Mouse (Mus musculus): Measurements from ENCODE around the gene Paip2b.
"Not testable (repeated sequence)": the region's sequence is repeated elsewhere in the genome, so short reads cannot be mapped to it uniquely, and the experiment has no call there.

Paip2b gene

GRCm38 (mm10) chr6:83802033-83802432 is 29.5 kb downstream of the Paip2b start:
- no peak for DNase-seq (ENCODE audit: low read depth, low spot score)

- no peak for DNase-seq (ENCODE audit: low read depth, low spot score)
Observed at GRCm38 (mm10) chr6:83796686-83797085, 34.9 kb downstream of the Paip2b start.

- DNase-seq (ENCODE audit: low read depth, low spot score): peak; percentile 51
Observed at GRCm38 (mm10) chr6:83795492-83795900, 36.0 kb downstream of the Paip2b start.

- DNase-seq (ENCODE audit: low read depth, low spot score): peak; percentile 97
Observed at GRCm38 (mm10) chr6:83794760-83795296, 36.7 kb downstream of the Paip2b start, which contains the start of gene Nagk. TSS of gene Nagk (plus strand) at chr6:83794982.

GRCm38 (mm10) chr6:83791251-83791890 is 40.2 kb downstream of the Paip2b start:
- no peak for DNase-seq (ENCODE audit: low read depth, low spot score)

- not testable (repeated sequence) for DNase-seq (ENCODE audit: low read depth, low spot score)
Observed at GRCm38 (mm10) chr6:83790533-83790932, 41.0 kb downstream of the Paip2b start.

GRCm38 (mm10) chr6:83788554-83788953 is 43.0 kb downstream of the Paip2b start:
- DNase-seq (ENCODE audit: low read depth, low spot score): no peak

- no peak for DNase-seq (ENCODE audit: low read depth, low spot score)
Observed at GRCm38 (mm10) chr6:83786426-83786825, 45.1 kb downstream of the Paip2b start.

GRCm38 (mm10) chr6:83779026-83779425 is 52.5 kb downstream of the Paip2b start:
- DNase-seq (ENCODE audit: low read depth, low spot score): peak; percentile 79

GRCm38 (mm10) chr6:83778306-83778705 is 53.2 kb downstream of the Paip2b start:
- DNase-seq (ENCODE audit: low read depth, low spot score): no peak

- DNase-seq (ENCODE audit: low read depth, low spot score): peak; percentile 94
Observed at GRCm38 (mm10) chr6:83775638-83776293, 55.8 kb downstream of the Paip2b start, which contains the start of gene Tex261. TSS of gene Tex261 (minus strand) at chr6:83775813.

- peak; percentile 17 for DNase-seq (ENCODE audit: low read depth, low spot score)
Observed at GRCm38 (mm10) chr6:83774781-83775563, 56.6 kb downstream of the Paip2b start.

GRCm38 (mm10) chr6:83774126-83774525 is 57.4 kb downstream of the Paip2b start:
- DNase-seq (ENCODE audit: low read depth, low spot score): no peak

- DNase-seq (ENCODE audit: low read depth, low spot score): no peak
Observed at GRCm38 (mm10) chr6:83768485-83768884, 63.1 kb downstream of the Paip2b start.

GRCm38 (mm10) chr6:83766982-83767381 is 64.6 kb downstream of the Paip2b start:
- no peak for DNase-seq (ENCODE audit: low read depth, low spot score)

- DNase-seq (ENCODE audit: low read depth, low spot score): peak; percentile 38
Observed at GRCm38 (mm10) chr6:83762880-83763431, 68.6 kb downstream of the Paip2b start.

- DNase-seq (ENCODE audit: low read depth, low spot score): no peak
Observed at GRCm38 (mm10) chr6:83762344-83762743, 69.2 kb downstream of the Paip2b start, which contains the start of gene Ankrd53. TSS of gene Ankrd53 (plus strand) at chr6:83762644.

- no peak for DNase-seq (ENCODE audit: low read depth, low spot score)
Observed at GRCm38 (mm10) chr6:83756051-83756450, 75.5 kb downstream of the Paip2b start.
